Mouse (Mus musculus): ENCODE data around the gene Pdcd6ip. TPM values are rescaled to one million over a fixed set of nuclear protein-coding genes. Genes with fewer than 3 reads are reported as not detected.
"Not testable (repeated sequence)": the region's sequence is repeated elsewhere in the genome, so short reads cannot be mapped to it uniquely, and the experiment has no call there.

Gene Pdcd6ip
- polyA plus RNA-seq, 1 experiment from 2014 or later = 86.1 TPM

GRCm38 (mm10) chr9:113673721-113674120 is 34.3 kb downstream of the Pdcd6ip start:
- Histone ChIP-seq H3K27ac (no peak overlapping the region), H3K36me3 (peaks cover 28% of the 10 kb centered on the region), H3K9ac (no peak overlapping the region), H3K9me3 (no peaks in the 10 kb centered on the region), H3K27me3 (replicated peaks) (no peaks in the 10 kb centered on the region), H3K4me2 (no peak overlapping the region), H3K4me3 (replicated peaks) (no peak overlapping the region), H3K4me1 (no peaks in the 10 kb centered on the region)
- 79% methylated on average over 6 of the region's 6 CpGs for WGBS
- no peak for ATAC-seq (ENCODE audit: insufficient read depth, low FRiP score, low read depth)

GRCm38 (mm10) chr9:113672352-113672751 is 35.7 kb downstream of the Pdcd6ip start:
- Histone ChIP-seq H3K4me3 (replicated peaks) (no peak overlapping the region), H3K9me3 (no peaks in the 10 kb centered on the region), H3K9ac (no peak overlapping the region), H3K36me3 (peaks cover 36% of the 10 kb centered on the region), H3K27me3 (replicated peaks) (no peaks in the 10 kb centered on the region), H3K4me2 (no peak overlapping the region), H3K27ac (no peak overlapping the region), H3K4me1 (no peaks in the 10 kb centered on the region)
- WGBS = 86% methylated on average over 5 of the region's 5 CpGs
- no peak for ATAC-seq (ENCODE audit: insufficient read depth, low FRiP score, low read depth)

- Histone ChIP-seq H3K4me2 (no peak overlapping the region), H3K27ac (no peak overlapping the region), H3K27me3 (replicated peaks) (no peaks in the 10 kb centered on the region), H3K36me3 (peaks cover 43% of the 10 kb centered on the region), H3K9me3 (no peaks in the 10 kb centered on the region), H3K4me1 (no peaks in the 10 kb centered on the region), H3K4me3 (replicated peaks) (no peak overlapping the region), H3K9ac (no peak overlapping the region)
- ATAC-seq (ENCODE audit: insufficient read depth, low FRiP score, low read depth) = no peak
- 90% methylated on average over 1 of the region's 1 CpGs for WGBS
Observed at GRCm38 (mm10) chr9:113670857-113671106, 37.3 kb downstream of the Pdcd6ip start.

- whole genome bisulfite sequencing = 83% methylated on average over 7 of the region's 7 CpGs
Observed at GRCm38 (mm10) chr9:113670105-113670856, 37.8 kb downstream of the Pdcd6ip start.

GRCm38 (mm10) chr9:113663476-113663875 is 44.6 kb downstream of the Pdcd6ip start:
- Histone ChIP-seq H3K9ac (no peak overlapping the region), H3K36me3 (peaks cover 43% of the 10 kb centered on the region), H3K4me3 (replicated peaks) (no peak overlapping the region), H3K9me3 (no peaks in the 10 kb centered on the region), H3K4me1 (no peaks in the 10 kb centered on the region), H3K4me2 (no peak overlapping the region), H3K27ac (no peak overlapping the region), H3K27me3 (replicated peaks) (no peaks in the 10 kb centered on the region)
- ATAC-seq (ENCODE audit: insufficient read depth, low FRiP score, low read depth) = no peak
- 83% methylated on average over 4 of the region's 4 CpGs for WGBS

More at GRCm38 (mm10) chr9:113670105-113670856, 37.8 kb downstream of the Pdcd6ip start:
- no peak overlapping the region for H3K27ac ChIP-seq
- no peaks in the 10 kb centered on the region for H3K27me3 ChIP-seq (replicated peaks)
- H3K9ac ChIP-seq = no peak overlapping the region
- ATAC-seq (ENCODE audit: insufficient read depth, low FRiP score, low read depth) = no peak
- H3K4me3 ChIP-seq (replicated peaks) = no peak overlapping the region
- H3K9me3 ChIP-seq = no peaks in the 10 kb centered on the region
- H3K36me3 ChIP-seq = peaks cover 44% of the 10 kb centered on the region
- no peak overlapping the region for H3K4me2 ChIP-seq
- no peaks in the 10 kb centered on the region for H3K4me1 ChIP-seq

GRCm38 (mm10) chr9:113657837-113658236 is 50.2 kb downstream of the Pdcd6ip start:
- Histone ChIP-seq H3K9ac (no peak overlapping the region), H3K27ac (no peak overlapping the region), H3K9me3 (no peaks in the 10 kb centered on the region), H3K4me2 (no peak overlapping the region), H3K36me3 (peaks cover 46% of the 10 kb centered on the region), H3K4me1 (no peaks in the 10 kb centered on the region), H3K27me3 (replicated peaks) (no peaks in the 10 kb centered on the region), H3K4me3 (replicated peaks) (no peak overlapping the region)
- WGBS = 93% methylated on average over 1 of the region's 1 CpGs
- no peak for ATAC-seq (ENCODE audit: insufficient read depth, low FRiP score, low read depth)

- H3K4me2 ChIP-seq = no peak overlapping the region
- no peaks in the 10 kb centered on the region for H3K27me3 ChIP-seq (replicated peaks)
- WGBS = 74% methylated on average over 8 of the region's 8 CpGs
- ATAC-seq (ENCODE audit: insufficient read depth, low FRiP score, low read depth) = no peak
- H3K9ac ChIP-seq = no peak overlapping the region
- no peaks in the 10 kb centered on the region for H3K4me1 ChIP-seq
- no peaks in the 10 kb centered on the region for H3K9me3 ChIP-seq
- H3K27ac ChIP-seq = no peak overlapping the region
- no peak overlapping the region for H3K4me3 ChIP-seq (replicated peaks)
- peaks cover 28% of the 10 kb centered on the region for H3K36me3 ChIP-seq
Observed at GRCm38 (mm10) chr9:113653571-113653970, 54.5 kb downstream of the Pdcd6ip start.

GRCm38 (mm10) chr9:113650787-113651186 is 57.3 kb downstream of the Pdcd6ip start:
- no peak overlapping the region for H3K27ac ChIP-seq
- peaks cover 13% of the 10 kb centered on the region for H3K36me3 ChIP-seq
- H3K27me3 ChIP-seq (replicated peaks) = no peaks in the 10 kb centered on the region
- no peak overlapping the region for H3K4me2 ChIP-seq
- no peaks in the 10 kb centered on the region for H3K4me1 ChIP-seq
- no peak overlapping the region for H3K9ac ChIP-seq
- no peak for ATAC-seq (ENCODE audit: insufficient read depth, low FRiP score, low read depth)
- 84% methylated on average over 8 of the region's 8 CpGs for WGBS
- no peaks in the 10 kb centered on the region for H3K9me3 ChIP-seq
- no peak overlapping the region for H3K4me3 ChIP-seq (replicated peaks)

GRCm38 (mm10) chr9:113649211-113649610 is 58.8 kb downstream of the Pdcd6ip start:
- not testable (repeated sequence) for ATAC-seq (ENCODE audit: insufficient read depth, low FRiP score, low read depth); H3K36me3 ChIP-seq; H3K27me3 ChIP-seq (replicated peaks); H3K9ac ChIP-seq; H3K4me1 ChIP-seq; H3K27ac ChIP-seq; H3K4me2 ChIP-seq; H3K9me3 ChIP-seq; H3K4me3 ChIP-seq (replicated peaks)
- 73% methylated on average over 8 of the region's 8 CpGs for WGBS

- H3K4me3 ChIP-seq (replicated peaks) = no peak overlapping the region
- H3K9ac ChIP-seq = no peak overlapping the region
- H3K4me1 ChIP-seq = no peaks in the 10 kb centered on the region
- no peaks in the 10 kb centered on the region for H3K9me3 ChIP-seq
- no peak for ATAC-seq (ENCODE audit: insufficient read depth, low FRiP score, low read depth)
- no peak overlapping the region for H3K4me2 ChIP-seq
- no peak overlapping the region for H3K27ac ChIP-seq
- WGBS = 37% methylated on average over 5 of the region's 5 CpGs
- no peaks in the 10 kb centered on the region for H3K36me3 ChIP-seq
- H3K27me3 ChIP-seq (replicated peaks) = no peaks in the 10 kb centered on the region
Observed at GRCm38 (mm10) chr9:113645837-113646169, 62.3 kb downstream of the Pdcd6ip start.

GRCm38 (mm10) chr9:113645153-113645836 is 62.8 kb downstream of the Pdcd6ip start:
- no peaks in the 10 kb centered on the region for H3K9me3 ChIP-seq
- H3K9ac ChIP-seq = no peak overlapping the region
- no peaks in the 10 kb centered on the region for H3K36me3 ChIP-seq
- no peaks in the 10 kb centered on the region for H3K27me3 ChIP-seq (replicated peaks)
- no peak for ATAC-seq (ENCODE audit: insufficient read depth, low FRiP score, low read depth)
- H3K4me2 ChIP-seq = no peak overlapping the region
- WGBS = 22% methylated on average over 11 of the region's 11 CpGs
- H3K4me1 ChIP-seq = no peaks in the 10 kb centered on the region
- no peak overlapping the region for H3K4me3 ChIP-seq (replicated peaks)
- no peak overlapping the region for H3K27ac ChIP-seq

- Histone ChIP-seq H3K9me3 (no peaks in the 10 kb centered on the region), H3K27ac (no peak overlapping the region), H3K27me3 (replicated peaks) (no peaks in the 10 kb centered on the region), H3K4me2 (no peak overlapping the region), H3K36me3 (no peaks in the 10 kb centered on the region), H3K9ac (no peak overlapping the region), H3K4me1 (no peaks in the 10 kb centered on the region), H3K4me3 (replicated peaks) (no peak overlapping the region)
- no peak for ATAC-seq (ENCODE audit: insufficient read depth, low FRiP score, low read depth)
- 65% methylated on average over 5 of the region's 5 CpGs for WGBS
Observed at GRCm38 (mm10) chr9:113644701-113645100, 63.4 kb downstream of the Pdcd6ip start.
